Mouse (Mus musculus) cerebellum, postnatal 10 days (tissue): ENCODE measurements at regions not wholly inside any gene's neighbourhood (a gene's known extent, or its start where the extent isn't known, plus 50 kb on each side); places are given as distances from the start of the nearest gene placed in this dataset.

ENCODE experiments used
- DNase-seq, 2 experiments: peaks; one replicate each; pipeline ENCODE4 v3.0.0; 2021; ENCODE audit warnings: mixed read lengths in 2 of 2

- peak; percentile 6 for DNase-seq
Measured at GRCm38 (mm10) chr8:28427544-28428135, 980.2 kb downstream of the Poteg start.

GRCm38 (mm10) chr8:28473190-28473589, 1025.7 kb downstream of the Poteg start:
- DNase-seq = no peak

GRCm38 (mm10) chr8:28487913-28488312, 1040.4 kb downstream of the Poteg start:
- peak in 1 of 2 experiments; percentile 8 for DNase-seq

- DNase-seq = peak; percentile 26 to 41
Measured at GRCm38 (mm10) chr8:28503488-28504319, 1056.2 kb downstream of the Poteg start.

GRCm38 (mm10) chr8:28523506-28523905, 1076.0 kb downstream of the Poteg start:
- peak; percentile 67 to 75 for DNase-seq

GRCm38 (mm10) chr8:28547236-28547635, 1099.8 kb downstream of the Poteg start:
- no peak for DNase-seq

- no peak for DNase-seq
Measured at GRCm38 (mm10) chr8:28559881-28560280, 1112.4 kb downstream of the Poteg start.

- no peak for DNase-seq
Measured at GRCm38 (mm10) chr8:28579250-28579651, 1131.8 kb downstream of the Poteg start.

GRCm38 (mm10) chr8:28580821-28581220, 1133.4 kb downstream of the Poteg start:
- DNase-seq = peak; percentile 82 to 88

- no peak for DNase-seq
Measured at GRCm38 (mm10) chr8:28589999-28590398, 1142.5 kb downstream of the Poteg start.

GRCm38 (mm10) chr8:28593238-28593637, 1145.8 kb downstream of the Poteg start:
- DNase-seq = peak in 1 of 2 experiments; percentile 44

- no peak for DNase-seq
Measured at GRCm38 (mm10) chr8:28594191-28594590, 1146.7 kb downstream of the Poteg start.

- no peak for DNase-seq
Measured at GRCm38 (mm10) chr8:28594606-28595005, 1147.1 kb downstream of the Poteg start.

GRCm38 (mm10) chr8:28595880-28596279, 1148.4 kb downstream of the Poteg start:
- DNase-seq = peak; percentile 38 to 66
